Mouse (Mus musculus) B cell, adult 67 days (primary cell): ENCODE measurements around the gene Vmn2r52. TPM values are rescaled to one million over a fixed set of nuclear protein-coding genes. Genes with fewer than 3 reads are reported as not detected.

Source experiments
- total RNA-seq, 2 experiments: library from RNA; stranded (reverse); gene quantifications; 4 replicates each; pipeline ENCODE4 v1.2.4; 2023

The Vmn2r52 gene
- under 1 TPM; 0.12 to 0.15 TPM for total RNA-seq

DNA sequence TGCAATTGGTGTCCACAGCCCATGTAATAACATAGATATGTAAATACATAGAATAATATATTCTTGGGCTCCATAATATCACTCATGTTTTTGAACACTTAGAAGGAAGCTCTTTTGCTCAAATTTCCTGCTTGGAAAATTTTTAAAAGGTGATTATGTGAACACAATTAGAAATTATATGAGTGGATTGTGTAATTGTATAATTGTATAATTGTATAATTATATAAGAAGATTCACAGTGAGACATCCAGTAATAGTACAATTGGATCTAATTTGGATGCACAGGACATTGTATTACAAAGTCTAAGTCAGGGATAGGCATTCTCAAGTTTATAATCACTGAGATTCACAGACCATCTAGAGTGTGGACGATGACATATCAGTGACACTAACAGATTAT lies at the start of gene Vmn2r52:
TSS of gene Vmn2r52 (minus strand) at position 101 of the 400 bp plus-strand sequence.

DNA sequence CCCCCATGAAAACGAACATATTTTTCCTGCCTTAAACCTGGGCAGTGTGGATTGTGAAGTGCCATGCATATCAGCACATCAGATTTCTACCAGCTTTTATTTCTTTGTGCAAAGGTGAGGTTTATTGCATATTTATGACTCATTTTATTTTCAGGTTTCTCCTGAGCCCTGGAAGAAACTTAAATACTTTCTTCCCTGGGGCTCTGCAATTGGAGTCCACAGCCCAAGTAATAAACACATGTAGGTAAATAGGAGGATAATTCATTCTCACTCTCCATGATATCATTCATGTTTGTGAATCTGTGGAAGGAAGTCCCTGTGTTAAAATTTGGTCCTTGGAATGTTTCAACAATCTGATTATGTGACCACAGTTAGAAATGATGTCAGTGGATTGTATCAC lies 70.7 kb downstream of the Vmn2r52 start, which contains the start of gene Vmn2r51:
TSS of gene Vmn2r51 (minus strand) at position 101 of the 400 bp plus-strand sequence.

Other genes with a start within 250 kb of the Vmn2r52 start
- gene Vmn2r48, start 223.0 kb downstream of the Vmn2r52 start, total RNA-seq: not detected
- not detected for gene Vmn2r49, start 184.3 kb downstream of the Vmn2r52 start, total RNA-seq
- not detected for gene Vmn2r50, start 123.3 kb downstream of the Vmn2r52 start, total RNA-seq
- gene Vmn2r51, start 70.8 kb downstream of the Vmn2r52 start, total RNA-seq: not detected
- gene Vmn1r66, start 101.4 kb upstream of the Vmn2r52 start, total RNA-seq: not detected